Mouse (Mus musculus): ENCODE results near the gene Ssbp2.

Gene Ssbp2

DNA sequence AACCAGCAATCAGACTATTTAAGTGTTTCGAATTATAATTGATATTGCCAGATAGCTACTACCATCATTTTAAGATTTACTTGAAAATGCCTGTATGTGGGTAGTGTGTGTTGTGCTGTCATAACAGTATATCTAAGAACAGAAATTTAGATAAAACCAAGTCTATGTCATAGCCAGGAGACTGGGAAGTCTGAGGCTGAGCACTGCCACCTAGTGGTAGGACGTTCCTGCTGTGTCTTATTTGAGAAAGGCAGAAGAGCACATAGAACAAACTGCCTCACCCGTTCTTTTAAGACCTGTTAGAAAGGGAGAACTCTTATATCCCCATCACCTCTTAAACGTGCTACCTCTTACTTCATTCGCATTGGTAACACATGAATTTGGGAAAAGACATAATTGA lies 176.7 kb downstream of the Ssbp2 start:
- DNase-seq, result peak; percentile 77

DNA sequence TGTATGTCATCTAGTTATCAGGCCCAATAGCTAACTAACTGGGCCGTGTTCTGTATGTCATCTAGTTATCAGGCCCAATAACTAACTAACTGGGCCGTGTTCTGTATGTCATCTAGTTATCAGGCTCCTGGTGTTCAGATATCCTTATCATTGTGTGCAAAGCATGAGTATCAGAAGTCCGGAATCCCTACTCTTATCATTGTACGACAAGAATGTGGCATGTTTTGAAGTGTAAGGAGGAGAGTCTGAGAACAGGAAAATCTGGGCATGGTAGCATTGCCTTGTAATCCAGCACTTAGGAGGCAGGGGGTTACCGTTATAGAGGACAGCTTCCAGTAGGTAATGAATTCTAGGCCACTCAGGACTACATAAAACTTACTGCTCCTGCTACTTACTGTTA lies 178.8 kb downstream of the Ssbp2 start:
- DNase-seq, result no peak

GRCm38 (mm10) chr13:91640219-91640618 lies 180.1 kb downstream of the Ssbp2 start:
- no peak for DNase-seq

DNA sequence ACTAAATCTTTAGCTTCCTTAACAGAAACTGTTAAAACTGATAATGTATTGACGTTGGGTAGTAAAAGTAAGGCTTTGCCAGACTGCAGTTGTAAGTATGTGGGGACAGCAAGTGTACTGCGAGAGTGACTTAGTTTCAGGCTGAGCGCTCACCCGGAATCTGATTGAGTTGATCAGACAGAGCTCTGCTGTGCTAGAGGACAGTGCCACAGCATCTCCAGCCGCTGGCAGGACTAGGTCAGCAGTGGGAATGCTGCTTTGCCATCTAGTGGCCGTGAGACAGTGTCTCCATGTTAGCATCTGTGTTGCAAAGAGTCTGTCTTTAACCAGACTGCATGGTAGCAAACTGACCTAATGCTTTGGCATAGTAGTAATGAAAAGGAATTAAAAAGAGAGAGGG lies 188.2 kb downstream of the Ssbp2 start:
- peak; percentile 31 for DNase-seq

- DNase-seq, result no peak
These were observed 189.8 kb downstream of the Ssbp2 start for GRCm38 (mm10) chr13:91649926-91650325.

DNA sequence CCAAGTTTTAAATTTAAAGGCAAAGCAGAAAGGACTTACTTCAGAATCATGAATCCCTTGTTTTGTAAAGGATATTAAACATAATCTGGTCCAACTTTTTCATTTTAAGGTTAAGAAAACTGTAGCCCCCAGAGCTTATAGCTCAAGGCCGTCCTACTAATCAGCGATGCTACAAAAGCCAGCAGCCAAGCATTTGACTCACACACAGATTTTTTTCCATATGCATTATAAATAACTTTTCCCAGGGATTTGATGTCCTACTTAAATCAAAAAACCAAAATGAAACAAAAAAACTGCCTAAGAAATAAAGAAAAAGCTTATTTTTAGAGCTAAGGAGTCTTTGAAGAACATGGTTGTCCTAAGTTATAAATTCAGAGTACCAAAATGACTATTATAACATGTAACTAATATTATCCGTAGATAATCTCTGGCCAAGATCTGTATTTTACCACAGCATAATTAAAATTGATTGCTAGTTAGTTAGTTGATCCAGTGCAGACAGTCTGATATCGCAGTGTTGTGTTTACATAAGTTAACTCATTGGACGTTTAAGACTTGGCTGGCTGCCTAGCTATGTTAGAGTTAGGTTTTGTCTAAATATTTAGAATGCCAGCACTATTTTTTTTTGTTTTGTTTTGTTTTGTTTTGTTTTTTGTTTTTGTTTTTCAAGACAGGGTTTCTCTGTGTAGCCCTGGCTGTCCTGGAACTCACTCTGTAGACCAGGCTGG lies 201.1 kb downstream of the Ssbp2 start:
- DNase-seq, result no peak

DNA sequence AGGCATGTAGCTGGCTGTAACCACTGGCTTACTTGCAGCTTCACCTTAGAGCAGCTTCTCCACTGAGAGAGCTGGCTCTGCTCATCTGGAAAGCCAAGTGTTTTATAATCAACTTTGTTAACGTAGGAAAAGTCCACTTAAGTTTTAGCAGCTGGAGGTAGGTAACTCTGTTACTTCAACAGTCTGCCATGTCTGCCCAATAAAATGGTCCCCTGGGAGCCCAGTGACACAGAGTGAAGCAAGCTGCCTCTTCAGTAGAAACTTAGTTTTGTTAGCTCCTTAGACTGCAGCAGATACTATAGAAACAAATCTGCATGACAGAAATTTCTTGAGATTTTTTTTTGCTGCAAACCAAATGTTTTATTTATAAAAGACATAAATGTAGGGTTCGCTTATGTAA lies 202.7 kb downstream of the Ssbp2 start:
- no peak for DNase-seq

DNA sequence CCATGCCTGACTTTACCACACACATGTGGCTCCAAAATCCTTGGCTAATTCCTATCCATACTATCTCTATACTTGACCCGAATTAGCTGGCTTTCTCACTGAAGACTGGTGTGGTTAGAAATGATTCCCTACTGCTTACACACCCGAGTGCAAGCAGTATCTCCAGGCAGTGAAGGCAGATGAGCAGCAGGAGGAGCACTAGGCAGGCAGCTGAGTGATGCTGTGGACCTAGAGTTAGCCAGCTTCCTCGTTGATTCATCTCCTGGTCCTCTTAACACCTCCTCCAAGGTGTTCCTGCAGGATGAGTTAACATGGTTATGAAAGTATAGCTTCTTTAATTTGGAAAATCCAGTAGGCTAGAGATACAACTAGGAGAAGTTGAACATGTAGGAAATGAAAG lies 213.2 kb downstream of the Ssbp2 start:
- DNase-seq, result peak; percentile 30

- no peak for DNase-seq
These were observed 220.8 kb downstream of the Ssbp2 start for GRCm38 (mm10) chr13:91680764-91681437.

- no peak for DNase-seq
These were observed 221.4 kb downstream of the Ssbp2 start for GRCm38 (mm10) chr13:91681474-91681873.

- no peak for DNase-seq
These were observed 230.0 kb downstream of the Ssbp2 start for GRCm38 (mm10) chr13:91690118-91690517.

DNA sequence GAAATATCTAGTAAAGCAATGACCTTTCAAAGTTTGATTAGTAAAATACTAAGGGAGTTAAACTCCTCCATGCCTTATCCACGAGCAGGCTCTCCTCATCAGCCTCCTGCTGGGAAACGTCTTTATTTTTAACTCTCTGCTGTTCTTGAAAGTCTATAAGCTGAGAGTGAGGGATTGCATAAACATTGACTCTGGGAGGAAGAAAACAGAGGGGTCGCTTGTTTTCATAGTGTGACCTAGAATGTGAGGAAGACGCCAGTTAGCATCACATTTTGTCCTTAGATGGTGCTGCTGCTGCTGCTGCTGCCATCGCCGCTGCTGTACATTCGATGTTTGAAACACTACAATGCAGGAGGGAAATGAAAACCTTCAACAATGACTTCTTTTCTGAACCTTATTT lies 233.5 kb downstream of the Ssbp2 start:
- no peak for DNase-seq

GRCm38 (mm10) chr13:91695406-91695805 lies 235.3 kb downstream of the Ssbp2 start:
- no peak for DNase-seq

DNA sequence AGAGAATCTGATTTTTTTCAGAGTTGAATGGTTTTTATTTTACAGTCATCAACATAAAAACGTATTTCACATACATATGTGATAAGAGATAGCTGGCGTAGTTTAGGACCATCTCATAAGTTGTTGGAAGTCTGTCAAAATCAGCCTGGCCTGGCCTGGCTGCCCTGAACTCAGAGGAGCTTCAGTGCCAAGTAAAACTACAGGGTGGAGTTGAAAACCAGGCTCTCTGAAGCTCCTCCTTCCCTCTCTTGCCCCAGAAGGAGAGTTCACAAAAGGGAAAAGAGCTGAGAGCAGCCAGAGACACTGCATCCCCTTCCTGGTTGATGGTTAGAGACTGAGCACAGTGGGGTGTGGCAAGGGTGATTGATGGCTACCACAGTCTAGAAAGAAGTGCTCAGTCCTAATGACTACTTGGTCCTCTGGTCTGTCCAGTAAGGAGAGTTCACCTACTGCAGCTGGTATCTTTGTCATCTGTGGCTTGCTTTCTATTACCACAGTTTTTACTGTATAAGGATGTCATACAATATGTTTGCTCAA lies 236.1 kb downstream of the Ssbp2 start:
- no peak for DNase-seq

DNA sequence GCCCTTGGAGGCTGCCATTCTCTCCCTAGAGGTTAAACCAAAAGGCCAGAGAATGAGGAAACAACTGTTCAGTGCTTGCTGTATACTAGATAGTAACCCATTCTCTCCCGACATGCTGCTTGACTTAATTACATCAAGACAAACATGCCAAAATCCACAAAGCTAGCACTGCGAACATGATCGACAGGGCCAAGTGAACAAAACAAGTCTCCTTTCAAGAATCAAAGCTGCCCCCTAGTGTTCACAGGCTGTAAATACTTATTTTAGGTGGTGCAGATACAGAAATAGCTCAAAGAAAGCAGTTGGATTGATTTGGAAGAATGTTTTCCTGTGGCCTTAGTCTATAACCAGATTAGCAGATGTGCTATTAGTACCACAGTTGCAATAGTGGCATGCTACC lies 236.9 kb downstream of the Ssbp2 start:
- DNase-seq, result peak; percentile 39

DNA sequence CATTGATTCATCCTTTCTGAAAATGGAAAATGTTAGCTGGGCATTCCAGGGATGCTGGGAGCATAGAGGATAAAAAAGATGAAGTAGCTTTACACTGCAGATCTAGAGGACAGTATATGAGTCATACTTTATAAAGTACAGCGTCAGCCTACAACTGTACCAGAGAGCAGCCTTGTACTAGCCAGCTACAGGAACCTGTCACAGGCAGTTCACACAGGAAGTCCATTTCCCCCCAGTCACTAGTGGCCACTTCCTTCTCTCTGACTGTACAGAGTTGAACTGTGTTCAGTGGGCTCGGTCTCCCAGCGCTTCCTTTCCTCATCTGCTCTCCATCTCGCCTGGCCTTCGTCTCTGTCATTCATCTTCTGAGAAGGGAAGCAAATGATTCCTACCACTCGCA lies 242.3 kb downstream of the Ssbp2 start:
- no peak for DNase-seq

GRCm38 (mm10) chr13:91719487-91719886 lies 259.4 kb downstream of the Ssbp2 start:
- DNase-seq, result peak; percentile 19

DNA sequence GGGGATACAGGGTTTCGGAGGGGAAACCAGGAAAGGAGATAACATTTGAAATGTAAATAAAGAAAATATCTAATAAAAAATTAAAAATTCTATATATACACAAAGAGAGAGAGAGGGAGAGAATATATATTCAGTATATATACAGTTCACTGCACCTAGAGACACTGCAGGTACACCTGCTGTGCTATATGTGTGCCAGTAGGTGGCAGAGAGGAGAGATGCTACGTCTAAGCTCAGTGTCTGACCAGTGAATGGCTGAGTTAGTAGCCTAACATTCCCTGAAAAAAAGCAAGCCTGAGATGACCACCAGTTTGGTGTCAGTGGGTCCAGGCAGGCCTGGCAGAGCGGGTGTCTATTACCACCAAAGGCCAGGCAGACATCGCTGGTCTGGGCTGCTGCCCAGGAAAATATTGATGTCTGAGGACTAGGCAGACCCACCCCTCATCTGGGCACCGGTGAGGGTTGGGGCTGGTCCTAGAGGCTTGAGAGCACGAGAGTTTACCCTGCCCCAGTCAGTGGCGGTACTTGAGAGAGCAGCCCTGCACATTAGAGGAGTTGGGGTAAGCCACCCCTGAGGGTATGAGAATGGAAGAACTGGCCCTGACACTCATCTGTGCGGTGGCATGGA lies 263.1 kb downstream of the Ssbp2 start:
- DNase-seq, result no peak

GRCm38 (mm10) chr13:91723736-91724119 lies 263.6 kb downstream of the Ssbp2 start:
- DNase-seq, result no peak

DNA sequence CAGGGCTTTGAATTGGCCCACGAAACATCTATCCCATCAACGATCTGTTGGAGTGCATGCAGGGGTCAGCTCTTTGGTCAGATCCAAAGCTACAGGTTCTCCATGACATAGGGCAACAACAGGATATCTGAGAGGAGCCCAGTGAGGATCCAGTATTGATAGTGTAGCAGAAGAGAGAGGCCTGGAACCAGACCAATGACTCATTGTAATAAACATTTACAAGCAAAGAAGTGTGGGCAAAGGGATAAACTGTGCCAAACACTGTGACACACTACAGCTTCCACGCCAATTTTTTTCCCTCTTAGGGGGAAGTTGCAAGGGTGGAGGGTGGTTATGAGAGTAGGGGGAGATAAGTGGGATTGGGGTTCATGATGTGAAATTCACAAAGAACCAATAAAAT lies 264.1 kb downstream of the Ssbp2 start:
- no peak for DNase-seq

DNA sequence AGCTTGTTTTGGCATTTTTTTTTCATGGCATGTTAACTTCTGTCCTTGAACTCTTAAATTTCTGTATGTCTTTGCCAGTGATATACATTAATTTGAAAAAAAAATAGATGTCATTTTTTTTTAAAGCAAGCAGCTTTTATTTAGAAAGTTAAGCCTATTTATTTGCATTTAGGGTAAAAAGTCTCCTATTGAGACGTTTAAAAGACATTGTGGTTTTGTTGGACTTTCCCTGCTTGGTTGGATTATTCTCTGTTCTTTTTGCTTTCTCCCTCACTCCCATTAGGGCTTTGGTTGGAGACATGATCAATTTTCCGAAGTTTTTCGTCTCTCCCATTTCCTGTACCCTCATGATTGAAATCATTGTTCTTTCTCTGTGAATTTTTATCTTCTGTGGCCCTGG lies 265.0 kb downstream of the Ssbp2 start:
- no peak for DNase-seq

GRCm38 (mm10) chr13:91727899-91728298 lies 267.8 kb downstream of the Ssbp2 start:
- DNase-seq, result no peak

GRCm38 (mm10) chr13:91737191-91737590 lies 277.1 kb downstream of the Ssbp2 start:
- no peak for DNase-seq

DNA sequence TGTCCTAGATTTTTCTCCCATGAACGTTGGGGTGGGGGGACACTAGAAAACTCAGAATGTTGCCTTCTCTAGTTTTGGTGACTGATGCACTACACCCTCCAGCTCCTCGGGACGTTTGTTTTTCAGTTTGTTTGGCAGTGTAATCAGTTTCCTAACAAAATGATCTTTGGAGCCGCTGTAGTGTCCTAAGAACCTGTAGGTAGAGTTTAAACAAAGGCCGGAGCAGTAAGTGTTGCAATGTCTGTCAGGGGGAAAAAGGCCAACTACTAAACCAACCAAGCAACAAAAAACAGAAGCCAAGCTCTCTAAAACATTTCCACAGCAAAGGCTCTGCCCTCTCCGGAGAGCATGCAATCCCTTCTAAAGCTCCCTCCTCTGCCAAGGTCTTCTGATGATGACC lies 280.8 kb downstream of the Ssbp2 start:
- no peak for DNase-seq
